Mouse (Mus musculus) naive thymus-derived CD4-positive, alpha-beta T cell, adult 2 months (primary cell): ENCODE measurements around the gene Flad1.

Source experiments
- DNase-seq: peaks from one replicate; pipeline ENCODE4 v3.0.0-alpha.2; 2011; ENCODE audit warnings: low read depth

Flad1 gene

DNA sequence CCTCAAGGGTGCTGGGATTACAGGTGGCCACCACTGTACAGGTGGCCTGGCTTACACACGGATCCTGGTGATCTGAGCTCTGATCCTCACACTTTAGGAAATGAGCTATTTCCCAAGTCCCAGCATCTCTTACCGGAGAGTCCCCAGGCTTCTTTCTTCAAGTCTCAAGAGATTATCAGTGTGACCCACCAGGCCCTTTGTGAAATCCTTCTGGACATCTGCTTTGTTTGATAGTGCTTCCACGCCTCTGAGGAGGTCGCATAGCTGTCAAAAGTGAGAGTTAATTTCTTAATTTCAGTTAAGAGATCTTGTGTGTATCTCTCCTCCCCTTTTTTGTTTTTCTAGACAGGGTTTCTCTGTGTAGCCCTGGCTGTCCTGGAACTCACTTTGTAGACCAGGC, 14.2 kb upstream of the Flad1 start:
- no peak for DNase-seq

DNA sequence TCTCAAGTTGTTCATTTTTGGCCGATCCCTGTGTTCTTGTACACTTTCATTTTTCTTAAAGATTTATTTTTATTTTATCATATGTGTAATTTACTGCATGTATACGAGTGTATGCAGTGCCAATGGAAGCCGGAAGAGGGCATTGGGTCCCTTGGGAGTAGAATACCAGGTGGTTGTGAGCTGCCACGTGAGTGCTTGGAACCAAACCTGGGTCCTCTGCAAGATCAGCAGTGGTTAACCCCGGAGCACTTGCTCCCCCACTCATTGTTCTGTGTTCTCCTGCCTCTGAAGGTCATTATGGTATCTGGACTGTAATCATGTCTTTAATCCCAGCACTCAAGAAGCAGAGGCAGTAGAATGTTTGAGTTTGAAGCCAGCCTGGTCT, 13.5 kb upstream of the Flad1 start:
- DNase-seq, result no peak

- no peak for DNase-seq
Observed at GRCm38 (mm10) chr3:89424416-89425140, 12.9 kb upstream of the Flad1 start.

DNA sequence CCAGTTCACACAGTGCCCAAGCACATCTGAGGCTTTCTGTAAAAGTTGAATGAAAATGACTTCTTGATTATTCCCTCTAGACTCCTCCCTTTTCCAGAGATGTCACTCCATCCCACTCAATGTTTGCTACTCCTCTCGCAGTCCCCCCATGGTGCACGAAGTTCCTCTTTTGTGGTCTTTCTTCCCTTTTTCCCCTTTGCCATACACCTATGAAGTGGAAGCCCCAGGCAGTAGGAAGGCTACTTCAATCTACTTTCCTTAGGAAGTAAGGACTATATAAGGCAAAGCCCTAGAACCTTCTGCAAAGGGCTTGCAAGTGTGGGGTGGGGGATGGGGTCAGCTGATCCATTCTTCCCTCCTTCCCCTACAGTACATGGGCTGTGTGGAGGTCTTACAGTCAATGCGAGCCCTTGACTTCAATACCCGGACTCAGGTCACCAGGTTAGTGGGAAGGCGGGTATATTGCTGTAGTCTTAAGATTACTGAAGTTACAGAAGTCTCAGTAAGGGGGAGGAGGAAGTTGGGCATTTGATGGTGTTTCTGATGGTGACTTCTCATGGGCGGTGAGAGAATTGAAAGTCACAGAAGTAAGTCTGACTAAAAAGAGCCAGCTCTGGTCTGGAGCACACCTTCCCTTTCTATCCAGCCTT, 11.0 kb upstream of the Flad1 start:
- no peak for DNase-seq

DNA sequence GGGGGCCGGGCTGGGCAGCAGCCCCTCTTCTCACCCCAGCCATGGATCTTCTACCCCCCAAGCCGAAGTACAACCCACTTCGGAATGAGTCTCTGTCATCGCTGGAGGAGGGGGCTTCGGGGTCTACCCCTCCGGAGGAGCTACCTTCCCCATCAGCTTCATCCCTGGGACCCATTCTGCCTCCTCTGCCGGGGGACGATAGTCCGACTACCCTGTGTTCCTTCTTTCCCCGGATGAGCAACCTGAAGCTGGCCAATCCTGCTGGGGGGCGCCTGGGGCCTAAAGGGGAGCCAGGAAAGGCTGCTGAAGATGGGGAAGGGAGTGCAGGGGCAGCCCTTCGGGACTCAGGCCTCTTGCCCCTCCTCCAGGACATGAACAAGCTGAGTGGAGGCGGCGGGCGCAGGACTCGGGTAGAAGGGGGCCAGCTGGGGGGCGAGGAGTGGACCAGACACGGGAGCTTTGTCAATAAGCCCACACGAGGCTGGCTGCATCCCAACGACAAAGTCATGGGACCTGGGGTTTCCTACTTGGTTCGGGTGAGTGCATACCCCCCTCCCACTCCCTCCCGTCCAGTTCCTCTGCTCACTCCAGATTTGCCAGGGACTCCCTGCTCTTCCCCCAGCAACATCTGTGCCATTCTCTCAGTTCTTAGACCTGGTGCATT, 10.3 kb upstream of the Flad1 start:
- no peak for DNase-seq

GRCm38 (mm10) chr3:89421002-89421774, 9.5 kb upstream of the Flad1 start:
- DNase-seq, result no peak

DNA sequence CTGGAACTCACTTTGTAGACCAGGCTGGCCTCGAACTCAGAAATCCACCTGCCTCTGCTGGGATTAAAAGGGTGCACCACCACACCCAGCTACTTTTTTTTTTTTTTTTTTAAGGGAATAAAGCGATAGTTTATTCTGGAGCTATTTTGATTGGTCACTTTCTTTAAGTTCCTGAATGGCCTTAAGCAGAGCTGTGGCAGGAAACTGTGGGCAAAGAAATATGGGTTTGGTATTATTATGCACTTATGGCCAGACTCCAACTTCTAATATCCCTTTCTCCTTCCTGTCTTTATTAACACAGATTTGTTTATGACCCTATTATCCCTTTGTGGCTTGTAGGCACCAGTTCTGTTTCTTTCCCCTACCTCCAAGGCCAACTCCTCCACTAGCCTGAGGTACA, 8.8 kb upstream of the Flad1 start:
- no peak for DNase-seq

DNA sequence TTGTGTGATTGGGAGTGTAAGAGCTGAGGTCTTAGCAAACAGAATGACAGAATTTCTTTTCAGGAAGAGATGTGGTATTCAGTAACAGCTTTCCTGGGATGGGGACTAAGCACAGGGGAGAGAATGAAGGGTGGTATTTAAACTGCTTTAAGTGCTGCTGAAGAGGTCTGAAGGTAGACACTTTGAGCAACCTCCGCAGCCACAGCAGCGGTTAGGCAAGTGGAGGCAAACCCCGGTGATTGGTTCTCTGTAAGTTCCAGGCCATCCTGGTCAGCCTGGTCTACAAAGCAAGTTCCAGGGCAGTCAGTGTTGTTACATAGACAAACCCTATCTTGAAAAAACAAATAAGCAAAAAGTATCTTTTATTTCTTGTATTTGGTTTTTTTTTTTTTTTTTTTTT, 8.3 kb upstream of the Flad1 start:
- DNase-seq, result no peak

GRCm38 (mm10) chr3:89419571-89419970, 7.9 kb upstream of the Flad1 start:
- DNase-seq, result no peak

GRCm38 (mm10) chr3:89418861-89419250, 7.2 kb upstream of the Flad1 start:
- DNase-seq, result no peak

DNA sequence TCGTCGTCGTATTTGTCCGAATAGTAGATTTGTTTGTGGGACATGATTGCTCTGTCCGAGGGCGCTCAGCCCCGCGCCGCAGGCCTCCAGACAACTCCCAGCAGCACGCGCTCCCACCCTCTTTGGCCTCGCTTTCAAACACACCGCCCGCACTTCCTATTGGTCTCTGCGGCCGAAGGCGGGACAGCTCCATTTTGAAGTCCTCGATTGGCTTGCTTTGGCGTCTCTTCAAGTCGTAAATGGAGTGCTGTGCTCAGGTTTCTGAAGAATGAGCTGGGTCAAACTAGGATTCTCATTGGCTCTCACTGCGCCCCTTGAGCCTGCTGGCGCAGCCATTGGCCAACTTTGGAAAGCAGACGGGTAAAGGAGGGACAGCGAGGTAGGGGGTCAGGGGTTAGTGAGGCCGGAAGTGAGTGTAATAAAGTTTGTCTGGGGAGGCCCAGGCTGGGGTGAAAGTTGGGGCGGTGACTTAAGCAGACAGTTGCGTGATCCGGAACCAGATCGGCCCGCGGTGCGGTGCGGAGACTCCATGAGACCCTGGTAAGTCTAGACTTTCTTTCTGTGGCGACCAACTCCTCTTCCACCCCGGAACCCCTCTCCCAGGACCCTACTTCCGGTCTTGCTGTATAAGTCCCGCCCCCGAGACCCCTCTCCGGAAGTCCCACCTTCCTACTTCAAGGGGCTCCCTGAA, 6.6 kb upstream of the Flad1 start, which contains the start of the genes Cks1b and Shc1:
Gene Cks1b, minus strand, starts transcription at position 214 of the 691 bp plus-strand sequence.
Gene Shc1, plus strand, starts transcription at position 274 of the 691 bp plus-strand sequence.
- DNase-seq, result peak; percentile 97

DNA sequence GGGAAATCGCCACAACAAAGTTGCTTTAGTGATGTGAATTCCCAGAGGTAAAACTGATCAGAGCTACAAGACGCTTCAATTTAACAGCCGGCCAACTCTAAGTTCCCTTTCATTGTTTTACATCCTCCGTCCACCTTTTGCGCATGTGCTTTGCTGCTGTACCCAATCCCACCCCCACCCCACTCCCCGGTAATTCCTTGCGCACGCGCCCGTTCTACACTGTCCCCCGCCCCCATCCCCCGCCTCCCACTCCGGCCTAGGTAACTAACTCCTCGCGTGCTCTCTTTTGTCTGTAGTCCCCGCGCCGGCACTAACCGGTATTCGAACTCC, 6.1 kb upstream of the Flad1 start:
- DNase-seq, result no peak

- DNase-seq, result no peak
Observed at GRCm38 (mm10) chr3:89417131-89417530, 5.5 kb upstream of the Flad1 start.

DNA sequence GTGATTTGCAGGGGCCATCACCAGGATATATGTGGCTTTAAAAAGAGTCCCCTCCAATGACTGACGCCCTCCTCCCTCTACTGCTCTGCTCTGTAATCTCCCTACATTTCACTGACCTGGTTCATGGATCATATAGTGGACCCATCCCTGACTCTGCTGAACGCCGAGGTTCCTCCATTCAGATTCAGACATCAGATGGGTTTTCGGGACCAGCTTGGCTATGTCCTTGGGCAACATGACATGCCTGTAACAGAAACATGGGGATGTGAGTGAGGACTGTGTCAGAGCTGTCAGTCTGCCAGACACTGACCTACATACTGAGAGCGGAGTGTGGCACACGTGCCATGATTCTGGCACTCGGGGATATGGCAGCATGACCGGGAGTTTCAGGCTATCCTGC, 4.5 kb upstream of the Flad1 start:
- DNase-seq, result no peak

DNA sequence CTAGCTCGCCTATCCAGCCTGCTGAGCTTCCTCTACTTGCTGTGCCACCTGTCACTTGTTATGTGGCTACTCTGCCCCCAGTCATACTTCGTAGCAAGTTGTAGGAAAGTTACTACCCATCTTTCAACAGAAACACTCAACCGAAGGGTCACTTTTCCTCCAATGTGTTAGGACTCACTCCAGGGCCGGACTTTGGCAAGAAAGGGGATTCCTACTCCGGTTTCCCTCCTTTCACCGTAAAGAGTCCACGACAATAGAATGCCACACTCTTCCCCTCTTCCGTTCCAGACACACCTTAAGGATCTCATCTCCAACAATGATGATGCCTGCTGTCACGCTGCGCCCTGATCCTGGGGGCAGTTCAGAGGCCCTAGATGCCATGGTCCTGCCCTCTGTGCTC, 806 bp downstream of the Flad1 start:
- DNase-seq, result no peak

- no peak for DNase-seq
Observed at GRCm38 (mm10) chr3:89409701-89410100, 2.0 kb downstream of the Flad1 start.

GRCm38 (mm10) chr3:89408448-89408847, 3.2 kb downstream of the Flad1 start:
- DNase-seq, result no peak

DNA sequence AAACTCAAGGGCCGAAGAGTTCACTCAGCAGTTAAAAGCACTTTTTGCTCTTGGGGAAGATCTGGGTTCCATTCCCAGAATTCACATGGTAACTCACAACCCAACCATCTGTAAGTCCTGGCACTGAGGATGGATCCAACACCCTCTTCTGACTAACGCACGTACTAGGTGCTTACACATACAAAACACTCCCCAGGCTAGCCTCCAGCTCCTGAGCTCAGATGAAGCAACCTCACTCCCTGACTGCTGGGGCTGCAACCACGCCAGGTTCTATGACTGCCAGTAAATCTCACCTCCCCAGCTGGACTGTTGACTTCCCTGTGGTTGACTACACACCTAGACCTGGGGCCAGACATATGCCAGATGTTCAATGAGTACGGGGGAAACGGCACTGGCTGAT, 4.8 kb downstream of the Flad1 start:
- no peak for DNase-seq

- DNase-seq, result no peak
Observed at GRCm38 (mm10) chr3:89402693-89403092, 9.0 kb downstream of the Flad1 start, which contains the start of gene Lenep. Lenep (minus strand) TSS chr3:89402793.

- DNase-seq, result no peak
Observed at GRCm38 (mm10) chr3:89401329-89401728, 10.3 kb downstream of the Flad1 start.

DNA sequence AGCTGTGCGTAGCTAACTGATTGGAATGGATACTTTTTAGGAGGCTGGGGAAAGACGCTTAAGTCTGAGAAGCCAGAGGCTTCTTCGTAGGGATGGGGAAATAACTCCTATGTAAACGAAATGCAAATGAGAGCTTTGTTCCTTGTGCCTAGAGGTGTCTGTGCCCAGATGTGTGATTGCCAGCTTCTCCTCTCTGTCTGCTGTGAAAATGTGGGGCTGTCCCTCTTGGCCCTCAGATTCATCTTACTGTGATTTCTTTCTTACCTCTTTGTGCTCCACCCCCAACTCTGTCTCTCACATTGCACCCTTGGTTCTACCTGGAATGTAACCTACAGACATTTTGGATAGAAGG, 15.0 kb downstream of the Flad1 start:
- DNase-seq, result no peak
